Mouse (Mus musculus) lung, embryonic 16.5 days (tissue): ENCODE data around the gene Slc2a1. TPM values are rescaled to one million over a fixed set of nuclear protein-coding genes. Genes with fewer than 3 reads are reported as not detected.

Experiments used
- ATAC-seq: fragments of 200-750 bp; cut with Nextera tagmentation; 2 replicates; pipeline ENCODE4 v1.8.0; 2017; ENCODE audit warnings: low read depth, mild to moderate bottlenecking, moderate library complexity
- H3K27ac ChIP-seq: fragments of 300-500 bp; sonication (generic); 2 replicates; pipeline ENCODE4 v1.5.1; 2014; ENCODE audit warnings: mild to moderate bottlenecking, control low read depth, low read length
- H3K27me3 ChIP-seq: fragments of 300-500 bp; sonication (generic); 2 replicates; pipeline ENCODE4 v1.6.1; 2014; ENCODE audit warnings: low read depth, low read length, mixed read lengths; ENCODE audit not compliant: control insufficient read depth, insufficient read depth
- H3K36me3 ChIP-seq: fragments of 300-500 bp; sonication (generic); 2 replicates; pipeline ENCODE4 v1.6.1; 2014; ENCODE audit warnings: low read length; ENCODE audit not compliant: control insufficient read depth, insufficient read depth
- H3K4me1 ChIP-seq: fragments of 300-500 bp; sonication (generic); replicated peaks from 2 replicates; pipeline ENCODE4 v1.6.1; 2014; ENCODE audit warnings: low read length, mixed read lengths; ENCODE audit not compliant: control insufficient read depth, insufficient read depth
- H3K4me2 ChIP-seq: fragments of 300-500 bp; sonication (generic); 2 replicates; pipeline ENCODE4 v1.6.1; 2014; ENCODE audit warnings: low read depth, low read length, control low read depth
- H3K4me3 ChIP-seq: fragments of 300-500 bp; sonication (generic); 2 replicates; pipeline ENCODE4 v1.5.1; 2014; ENCODE audit warnings: mild to moderate bottlenecking, low read length, control low read depth
- H3K9ac ChIP-seq: fragments of 300-500 bp; sonication (generic); 2 replicates; pipeline ENCODE4 v1.6.1; 2014; ENCODE audit warnings: low read length, control low read depth
- H3K9me3 ChIP-seq: fragments of 300-500 bp; sonication (generic); 2 replicates; pipeline ENCODE4 v1.6.1; 2016; ENCODE audit warnings: low read length; ENCODE audit not compliant: control insufficient read depth
- WGBS: fragments of 180-500 bp; shearing (Covaris S2); extraction: QIAGEN DNeasy Blood & Tissue Kit; methylation state at CpG from one replicate; pipeline ENCODE4 v1.1.7; 2014; 5-methylcytosine and 5-hydroxymethylcytosine counted together
- polyA plus RNA-seq: library from polyadenylated mRNA; unstranded; fragments of >200 nt; fragmentation: Nextera tagmentation; extraction: Ambion mirVana; gene quantifications from 2 replicates; pipeline ENCODE4 v1.2.1, GENCODE M21; 2015

The Slc2a1 gene
- polyA plus RNA-seq, 1 experiment from 2014 or later = 95.7 TPM

DNA sequence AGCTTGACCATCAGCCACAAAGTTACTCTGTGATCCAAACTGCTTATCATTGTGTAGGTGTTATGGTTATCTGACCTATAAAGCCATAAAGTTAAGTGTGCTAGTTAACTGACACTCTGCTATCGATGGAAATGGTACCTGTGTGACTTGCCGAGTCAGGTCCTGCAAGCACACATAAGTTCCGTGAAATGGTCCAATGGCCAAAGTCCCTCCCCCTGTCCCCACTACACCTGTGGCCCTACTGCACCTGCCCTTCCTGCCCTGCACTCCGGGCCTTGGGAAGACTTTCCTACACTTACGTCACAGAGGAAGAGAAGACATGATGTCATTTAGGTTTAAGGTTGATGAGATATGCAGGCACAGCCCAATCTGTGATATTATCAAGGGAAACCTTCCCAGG lies 38.8 kb downstream of the Slc2a1 start:
- no peak for ATAC-seq

DNA sequence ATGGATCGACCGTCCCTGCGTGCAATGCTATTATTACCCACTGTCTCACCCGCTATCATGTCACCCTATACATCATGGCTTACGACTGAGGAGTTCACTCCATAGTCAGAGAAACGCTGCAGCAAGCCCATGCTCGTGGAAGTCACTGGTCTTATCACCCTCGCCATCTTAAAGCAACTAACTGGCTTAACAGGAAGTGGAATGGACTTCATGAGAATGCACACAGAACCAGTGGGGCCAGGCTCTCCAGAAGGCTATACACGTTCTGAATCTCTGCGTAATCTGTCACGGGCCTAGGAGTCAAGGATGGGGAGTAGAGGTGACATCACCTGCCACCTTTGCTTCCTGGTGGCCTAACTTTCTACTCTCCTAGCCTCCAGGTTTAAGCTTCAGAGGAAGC lies 40.2 kb downstream of the Slc2a1 start:
- no peak for ATAC-seq
- 48% methylated on average over 11 of the region's 11 CpGs for WGBS
- no peak overlapping the region for H3K4me2 ChIP-seq

More for the DNA sequence above, 38.8 kb downstream of the Slc2a1 start:
- Histone ChIP-seq H3K4me2 (no peak overlapping the region), H3K4me1 (no peaks in the 10 kb centered on the region), H3K9me3 (no peaks in the 10 kb centered on the region), H3K27me3 (no peaks in the 10 kb centered on the region), H3K4me3 (no peak overlapping the region), H3K27ac (no peak overlapping the region), H3K9ac (no peak overlapping the region), H3K36me3 (no peaks in the 10 kb centered on the region)
- 72% methylated on average over 5 of the region's 5 CpGs for WGBS

DNA sequence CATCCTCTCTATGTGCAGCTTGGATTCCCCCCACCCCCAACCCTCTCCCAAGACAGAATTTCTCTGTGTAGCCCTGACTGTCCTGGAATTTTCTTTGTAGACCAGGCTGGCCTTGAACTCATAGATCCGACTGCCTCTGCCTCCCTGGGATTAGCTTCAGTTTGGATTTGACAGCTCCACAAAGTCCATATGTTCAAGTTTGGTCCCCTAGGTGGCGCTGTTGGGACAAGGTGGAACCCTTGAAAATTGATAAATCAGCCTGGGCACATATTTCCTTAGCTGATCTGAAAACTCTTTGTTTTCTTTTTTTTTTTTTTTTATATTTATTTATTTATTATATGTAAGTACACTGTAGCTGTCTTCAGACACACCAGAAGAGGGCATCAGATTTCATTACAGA lies 48.7 kb downstream of the Slc2a1 start:
- no peak overlapping the region for H3K27ac ChIP-seq
- no peak overlapping the region for H3K4me2 ChIP-seq
- no peaks in the 10 kb centered on the region for H3K36me3 ChIP-seq
- H3K9ac ChIP-seq = no peak overlapping the region
- H3K4me1 ChIP-seq = no peaks in the 10 kb centered on the region
- H3K27me3 ChIP-seq = no peaks in the 10 kb centered on the region
- 35% methylated on average over 2 of the region's 2 CpGs for WGBS
- no peaks in the 10 kb centered on the region for H3K9me3 ChIP-seq
- no peak overlapping the region for H3K4me3 ChIP-seq
- no peak for ATAC-seq

More for the DNA sequence above, 40.2 kb downstream of the Slc2a1 start:
- Histone ChIP-seq H3K27ac (no peak overlapping the region), H3K27me3 (no peaks in the 10 kb centered on the region), H3K9me3 (no peaks in the 10 kb centered on the region), H3K36me3 (no peaks in the 10 kb centered on the region), H3K4me3 (no peak overlapping the region), H3K4me1 (no peaks in the 10 kb centered on the region), H3K9ac (no peak overlapping the region)

DNA sequence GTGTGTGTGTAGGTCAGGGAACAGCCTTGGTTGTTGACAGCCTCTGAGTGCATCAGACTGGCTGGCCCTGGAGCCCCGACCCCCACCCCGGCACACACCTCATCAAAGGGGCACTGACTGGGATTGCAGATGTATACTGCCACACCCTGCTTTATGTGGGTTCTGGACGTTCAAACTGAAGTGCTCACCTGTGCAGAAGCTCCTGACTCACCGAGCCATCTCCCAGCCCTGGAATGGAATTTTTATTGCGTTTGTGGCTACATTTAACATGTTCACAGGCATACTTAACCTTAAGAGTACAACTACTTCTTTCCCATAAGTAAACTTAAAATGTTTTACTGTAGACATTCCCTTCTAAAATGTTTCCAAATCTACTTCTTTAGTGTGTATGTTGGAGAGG lies 49.4 kb downstream of the Slc2a1 start:
- no peak overlapping the region for H3K4me2 ChIP-seq
- ATAC-seq = peak; percentile 74
- H3K9ac ChIP-seq = no peak overlapping the region
- H3K4me3 ChIP-seq = no peak overlapping the region
- no peak overlapping the region for H3K27ac ChIP-seq
- H3K4me1 ChIP-seq = no peaks in the 10 kb centered on the region
- 54% methylated on average over 5 of the region's 5 CpGs for WGBS
- no peaks in the 10 kb centered on the region for H3K27me3 ChIP-seq
- H3K36me3 ChIP-seq = no peaks in the 10 kb centered on the region
- no peaks in the 10 kb centered on the region for H3K9me3 ChIP-seq

DNA sequence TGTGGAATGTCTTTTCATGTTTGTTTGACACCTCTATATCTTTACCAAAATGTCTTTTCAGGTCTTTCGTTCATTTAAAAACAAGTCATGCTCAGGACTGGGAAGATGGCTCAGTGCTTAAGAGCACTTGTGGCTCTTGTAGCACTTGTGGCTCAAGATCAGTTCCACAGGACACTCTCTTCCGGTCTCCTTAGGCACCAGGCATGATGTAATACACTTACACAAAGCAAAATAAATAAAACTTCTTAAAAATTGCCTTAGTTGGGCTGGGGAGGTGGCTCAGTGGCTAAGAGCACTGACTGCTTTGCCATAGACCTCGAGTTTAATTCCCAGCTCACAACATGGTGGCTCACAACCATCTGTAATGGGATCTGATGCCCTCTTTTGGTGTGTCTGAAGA lies 52.8 kb downstream of the Slc2a1 start:
- Histone ChIP-seq H3K27me3 (no peaks in the 10 kb centered on the region), H3K36me3 (no peaks in the 10 kb centered on the region), H3K27ac (no peak overlapping the region), H3K4me1 (no peaks in the 10 kb centered on the region), H3K4me3 (no peak overlapping the region), H3K9me3 (no peaks in the 10 kb centered on the region), H3K4me2 (no peak overlapping the region), H3K9ac (no peak overlapping the region)
- ATAC-seq = no peak
- 47% methylated on average over 3 of the region's 3 CpGs for WGBS

DNA sequence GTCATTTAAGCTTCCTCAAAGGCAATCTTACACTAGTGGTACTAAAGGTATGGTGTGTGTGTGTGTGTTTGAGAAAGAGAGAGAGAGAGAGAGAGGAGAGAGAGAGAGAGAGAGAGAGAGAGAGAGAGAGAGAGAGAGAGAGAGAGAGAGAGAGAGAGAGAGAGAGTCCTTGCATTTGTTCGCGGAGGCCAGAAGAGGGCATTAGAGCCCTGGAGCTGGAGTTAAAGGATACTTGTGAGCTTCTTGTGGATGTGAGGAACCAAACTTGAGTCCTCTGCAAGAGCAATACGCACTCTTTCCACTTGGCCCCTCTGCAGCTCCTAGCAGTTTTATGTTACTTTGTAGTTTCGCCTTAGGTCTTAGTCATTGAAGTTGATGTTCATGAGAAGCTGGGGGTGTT lies 54.5 kb downstream of the Slc2a1 start:
- 74% methylated on average over 4 of the region's 4 CpGs for WGBS
- Histone ChIP-seq H3K27me3 (no peaks in the 10 kb centered on the region), H3K4me3 (no peak overlapping the region), H3K4me2 (no peak overlapping the region), H3K4me1 (no peaks in the 10 kb centered on the region), H3K36me3 (no peaks in the 10 kb centered on the region), H3K27ac (no peak overlapping the region), H3K9ac (no peak overlapping the region), H3K9me3 (no peaks in the 10 kb centered on the region)
- no peak for ATAC-seq

DNA sequence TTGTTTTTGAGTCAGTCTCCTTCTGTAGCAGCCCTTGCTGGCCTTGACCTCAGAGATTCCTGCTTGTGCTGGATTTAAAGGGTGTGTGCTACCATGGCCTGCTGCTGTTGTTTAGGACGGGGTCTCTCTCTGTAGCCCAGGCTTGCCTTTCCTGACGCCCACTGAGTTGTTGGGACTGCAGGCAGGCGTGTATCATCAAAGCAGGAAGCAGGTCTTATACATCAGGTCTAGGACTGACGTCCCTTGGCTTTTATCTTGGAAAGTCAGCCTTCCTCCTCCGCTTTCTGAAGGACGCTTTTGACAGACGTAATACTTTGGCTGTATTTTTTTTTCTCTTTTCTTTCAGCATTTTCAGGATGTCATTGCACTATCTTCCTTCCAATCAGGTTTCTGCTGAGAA lies 57.4 kb downstream of the Slc2a1 start:
- no peak overlapping the region for H3K9ac ChIP-seq

DNA sequence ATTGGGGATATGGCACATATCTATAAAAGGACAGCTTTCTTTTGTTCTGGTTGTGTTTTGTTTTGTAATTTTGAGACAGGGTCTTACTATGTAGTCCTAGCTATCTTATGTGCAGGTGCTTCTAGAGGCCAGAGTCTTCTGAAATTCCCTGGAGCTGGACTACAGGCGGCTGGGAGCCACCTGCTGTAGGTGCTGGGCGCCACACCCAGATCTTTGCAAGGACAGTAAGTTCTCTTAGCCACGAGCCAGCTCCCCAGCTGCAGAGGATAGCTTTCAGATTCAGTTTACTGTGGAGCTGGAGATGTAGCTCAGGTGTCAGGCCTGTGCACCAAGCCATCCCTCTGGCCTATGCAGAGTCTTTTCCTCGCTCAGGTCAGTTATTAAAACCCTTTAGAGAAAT lies 58.6 kb downstream of the Slc2a1 start:
- H3K4me3 ChIP-seq = no peak overlapping the region
- H3K4me1 ChIP-seq = no peaks in the 10 kb centered on the region
- H3K4me2 ChIP-seq = no peak overlapping the region
- H3K9ac ChIP-seq = no peak overlapping the region
- no peak for ATAC-seq
- H3K27ac ChIP-seq = no peak overlapping the region
- no peaks in the 10 kb centered on the region for H3K27me3 ChIP-seq
- WGBS = 70% methylated on average over 4 of the region's 4 CpGs
- H3K36me3 ChIP-seq = peaks cover 17% of the 10 kb centered on the region
- no peaks in the 10 kb centered on the region for H3K9me3 ChIP-seq

More for the DNA sequence above, 57.4 kb downstream of the Slc2a1 start:
- no peak overlapping the region for H3K27ac ChIP-seq
- H3K36me3 ChIP-seq = peaks cover 17% of the 10 kb centered on the region
- WGBS = 59% methylated on average over 7 of the region's 7 CpGs
- no peaks in the 10 kb centered on the region for H3K4me1 ChIP-seq
- no peak overlapping the region for H3K4me3 ChIP-seq
- ATAC-seq = no peak
- H3K9me3 ChIP-seq = no peaks in the 10 kb centered on the region
- H3K27me3 ChIP-seq = no peaks in the 10 kb centered on the region
- H3K4me2 ChIP-seq = no peak overlapping the region

DNA sequence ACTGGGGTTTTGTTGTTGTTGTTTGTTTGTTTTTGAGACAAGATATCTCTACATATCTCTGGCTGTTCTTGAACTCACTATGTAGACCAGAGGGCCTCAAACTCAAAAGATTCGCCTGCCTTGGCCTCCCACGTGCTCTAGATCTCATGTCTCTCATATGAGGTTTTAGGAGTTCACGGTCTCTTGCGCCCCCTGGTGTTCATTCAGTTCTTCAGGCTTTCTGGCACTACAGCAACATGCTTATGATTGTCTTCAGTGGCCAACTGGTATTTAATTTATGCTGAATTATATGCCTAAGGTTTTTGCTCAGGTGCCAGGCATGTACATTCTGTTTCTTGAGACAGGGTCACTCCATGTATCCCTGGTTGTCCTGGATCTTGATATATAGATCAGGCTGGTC lies 59.2 kb downstream of the Slc2a1 start:
- Histone ChIP-seq H3K4me2 (no peak overlapping the region), H3K4me1 (no peaks in the 10 kb centered on the region), H3K27me3 (no peaks in the 10 kb centered on the region), H3K27ac (no peak overlapping the region), H3K9me3 (no peaks in the 10 kb centered on the region), H3K4me3 (no peak overlapping the region), H3K9ac (no peak overlapping the region), H3K36me3 (peaks cover 17% of the 10 kb centered on the region)
- ATAC-seq = 0 out of 2 replicates have a peak, but pooled peaks have one; percentile 23
- 4% methylated on average over 4 of the region's 4 CpGs for WGBS
